Mouse (Mus musculus) CH12.LX (cell line): ENCODE results near the gene Necap2. TPM values are rescaled to one million over a fixed set of nuclear protein-coding genes. Genes with fewer than 3 reads are reported as not detected.

Source experiments
- DNase-seq: peaks from one replicate; pipeline ENCODE4 v3.0.0-alpha.2; 2013; ENCODE audit errors: extremely low read depth
- H3K27ac ChIP-seq: 2 replicates; pipeline ENCODE4 v1.5.1; 2012; ENCODE audit warnings: low read depth, mild to moderate bottlenecking, control low read depth, moderate library complexity; ENCODE audit not compliant: insufficient read depth
- H3K27me3 ChIP-seq: replicated peaks from 2 replicates; pipeline ENCODE3; 2012; ENCODE audit warnings: inconsistent platforms
- H3K36me3 ChIP-seq, 2 experiments: replicated peaks in 1 of 2; 2 replicates each; pipeline versions ENCODE3 to v1.6.1; 2012; ENCODE audit warnings: inconsistent platforms in 1 of 2, low read length in 1 of 2, mild to moderate bottlenecking in 1 of 2, mixed read lengths in 1 of 2, moderate library complexity in 1 of 2; ENCODE audit not compliant: control insufficient read depth in 1 of 2, insufficient read depth in 1 of 2
- H3K4me1 ChIP-seq, 2 experiments: 2 replicates each; pipeline ENCODE4 v1.6.1; 2012; ENCODE audit warnings: inconsistent platforms in 1 of 2, moderate library complexity in 1 of 2; ENCODE audit not compliant: insufficient read depth in 2 of 2, control insufficient read depth in 1 of 2
- H3K4me2 ChIP-seq: 2 replicates; pipeline ENCODE4 v1.6.1; 2012; ENCODE audit warnings: low read depth, mild to moderate bottlenecking, control low read depth; ENCODE audit not compliant: poor library complexity, insufficient read depth, severe bottlenecking
- H3K4me3 ChIP-seq, 3 experiments: fragments of 150-350 bp in 1 of 3; sonication (generic) in 1 of 3; replicated peaks in 1 of 3; 2 replicates each; pipeline versions ENCODE3 to v1.5.1; 2011 to 2012; ENCODE audit warnings: low read depth in 2 of 3, low read length in 2 of 3, mild to moderate bottlenecking in 2 of 3, moderate library complexity in 2 of 3, control low read depth in 1 of 3, improper control_type of control experiment in 1 of 3, inconsistent platforms in 1 of 3, mixed read lengths in 1 of 3; ENCODE audit not compliant: poor library complexity in 1 of 3
- H3K79me2 ChIP-seq: replicated peaks from 2 replicates; pipeline ENCODE4 v1.6.1; 2012; ENCODE audit warnings: mild to moderate bottlenecking, moderate library complexity; ENCODE audit not compliant: control insufficient read depth, poor library complexity, insufficient read depth, severe bottlenecking; ENCODE audit errors: extremely low read depth
- H3K9ac ChIP-seq: 2 replicates; pipeline ENCODE4 v1.6.1; 2012; ENCODE audit warnings: low read depth, mild to moderate bottlenecking, control low read depth, moderate library complexity; ENCODE audit not compliant: insufficient read depth
- H3K9me3 ChIP-seq: replicated peaks from 2 replicates; pipeline ENCODE3; 2012; ENCODE audit warnings: low read length, inconsistent platforms, mixed read lengths
- CTCF ChIP-seq, 2 experiments: IDR thresholded peaks in 1 of 2; conservative IDR thresholded peaks in 1 of 2; 2 replicates each; pipeline ENCODE4 v1.5.1; 2011 to 2012; ENCODE audit warnings: low read depth in 2 of 2, low read length in 2 of 2, improper control_type of control experiment in 1 of 2, inconsistent platforms in 1 of 2, mild to moderate bottlenecking in 1 of 2, moderate library complexity in 1 of 2
- E2F4 ChIP-seq: IDR thresholded peaks from 2 replicates; pipeline ENCODE4 v1.6.1; 2011; ENCODE audit warnings: low read depth, low read length, improper control_type of control experiment; ENCODE audit not compliant: insufficient replicate concordance
- HCFC1 ChIP-seq: IDR thresholded peaks from 2 replicates; pipeline ENCODE4 v1.6.1; 2012; ENCODE audit warnings: low read depth, mild to moderate bottlenecking, inconsistent platforms, low read length, improper control_type of control experiment
- IRF4 ChIP-seq: IDR thresholded peaks from 2 replicates; pipeline ENCODE4 v1.6.1; 2014; ENCODE audit warnings: low read depth, mild to moderate bottlenecking, inconsistent platforms, low read length, improper control_type of control experiment
- JUND ChIP-seq: conservative IDR thresholded peaks from 2 replicates; pipeline ENCODE4 v1.6.1; 2011; ENCODE audit warnings: low read depth, low read length, improper control_type of control experiment
- MAFK ChIP-seq: IDR thresholded peaks from 2 replicates; pipeline ENCODE4 v1.6.1; 2011; ENCODE audit warnings: low read length, improper control_type of control experiment; ENCODE audit not compliant: insufficient replicate concordance
- MAZ ChIP-seq: IDR thresholded peaks from 2 replicates; pipeline ENCODE4 v1.6.1; 2012; ENCODE audit warnings: low read depth, mild to moderate bottlenecking, inconsistent platforms, low read length, improper control_type of control experiment, moderate library complexity
- MXI1 ChIP-seq: IDR thresholded peaks from 2 replicates; pipeline ENCODE4 v1.6.1; 2011; ENCODE audit warnings: mild to moderate bottlenecking, low read depth, low read length, improper control_type of control experiment
- MYC ChIP-seq: IDR thresholded peaks from 2 replicates; pipeline ENCODE4 v1.6.1; 2011; ENCODE audit warnings: low read depth, mild to moderate bottlenecking, improper control_type of control experiment, low read length
- POLR2A ChIP-seq: IDR thresholded peaks from 2 replicates; pipeline ENCODE4 v1.6.1; 2011; ENCODE audit warnings: low read depth, mild to moderate bottlenecking, improper control_type of control experiment, low read length
- SMC3 ChIP-seq: IDR thresholded peaks from 2 replicates; pipeline ENCODE4 v1.6.1; 2011; ENCODE audit warnings: low read depth, low read length, improper control_type of control experiment
- TBP ChIP-seq: conservative IDR thresholded peaks from 2 replicates; pipeline ENCODE4 v1.6.1; 2011; ENCODE audit warnings: low read depth, low read length, improper control_type of control experiment
- TCF12 ChIP-seq: IDR thresholded peaks from 2 replicates; pipeline ENCODE4 v1.6.1; 2014; ENCODE audit warnings: low read depth, mild to moderate bottlenecking, inconsistent platforms, low read length, improper control_type of control experiment
- UBTF ChIP-seq: IDR thresholded peaks from 2 replicates; pipeline ENCODE4 v1.6.1; 2012; ENCODE audit warnings: low read depth, mild to moderate bottlenecking, inconsistent platforms, low read length, improper control_type of control experiment, moderate library complexity
- USF2 ChIP-seq: conservative IDR thresholded peaks from 2 replicates; pipeline ENCODE4 v1.6.1; 2011; ENCODE audit warnings: low read depth, low read length, improper control_type of control experiment
- ZNF384 ChIP-seq: IDR thresholded peaks from 2 replicates; pipeline ENCODE4 v1.6.1; 2012; ENCODE audit warnings: low read depth, low read length, improper control_type of control experiment, inconsistent platforms
- dilution Hi-C: fragments of 300-500 bp; cut with MboI; formaldehyde crosslinking; loops from 2 replicates; pipeline ENCODE4 v1.14.3; 2020; ENCODE audit warnings: low sequenced_read_pairs; ENCODE audit not compliant: extremely low pct_unique_long_range_greater_than_20kb, extremely low pct_ligation_motif_present
- in situ Hi-C: fragments of 300-500 bp; cut with MboI; formaldehyde crosslinking; loops from 3 replicates; pipeline ENCODE4 v1.14.3; 2019; ENCODE audit warnings: low sequenced_read_pairs, low pct_ligation_motif_present, low pct_unique_long_range_greater_than_20kb, mixed read lengths
- polyA plus RNA-seq: library from polyadenylated mRNA; unstranded; fragments of >175 nt; gene quantifications from 2 replicates; pipeline ENCODE4 v1.2.1, GENCODE M21; 2012; ENCODE audit warnings: low read depth; ENCODE audit not compliant: insufficient read length
- total RNA-seq, 2 experiments: library from RNA; depleted of rRNA; stranded (reverse); fragments of 300-350 nt in 1 of 2; fragments of >200 nt in 1 of 2; gene quantifications; 2 replicates each; pipeline ENCODE4 v1.2.3; 2012 to 2014

Gene Necap2
- total and polyA plus RNA-seq, 3 experiments, result 32.6 to 41.7 (median 34.8) TPM

- in situ Hi-C loops, result no loop called here
- Histone ChIP-seq H3K27me3 (no peaks in the 10 kb centered on the region), H3K4me3 (no peak overlapping the region)
Measured at GRCm38 (mm10) chr4:141017657-141018436, 60.3 kb downstream of the Necap2 start.

More at GRCm38 (mm10) chr4:141017657-141018436, 60.3 kb downstream of the Necap2 start:
- TF ChIP-seq MAFK, result no peak
- no peak for TF ChIP-seq UBTF
- TF ChIP-seq HCFC1, result no peak
- no peak for TF ChIP-seq MXI1
- no peak for TF ChIP-seq POLR2A
- no peak for TF ChIP-seq TCF12
- TF ChIP-seq ZNF384, result no peak
- TF ChIP-seq MAZ, result no peak
- TF ChIP-seq TBP, result no peak
- no peak for TF ChIP-seq MYC
- no peak for TF ChIP-seq E2F4
- TF ChIP-seq SMC3, result no peak
- TF ChIP-seq USF2, result no peak
- TF ChIP-seq CTCF (conservative IDR thresholded peaks at IDR 0.05 in 1 of 2, IDR thresholded peaks at IDR 0.05 in 1 of 2; ENCODE audit: low read depth in 2 of 2, low read length in 2 of 2), result no peak
- TF ChIP-seq IRF4, result no peak
- TF ChIP-seq JUND, result no peak
- Histone ChIP-seq H3K9me3 (no peaks in the 10 kb centered on the region), H3K4me1 (peaks cover 2 to 5% of the 10 kb centered on the region in 2 experiments; a peak in 2 of 4 replicates), H3K27ac (no peak overlapping the region), H3K9ac (no peak overlapping the region), H3K36me3 (peaks cover 0 to 62% of the 10 kb centered on the region in 2 experiments), H3K79me2 (no peaks in the 10 kb centered on the region), H3K4me2 (no peak overlapping the region)
- dilution Hi-C loops, result no loop called here
- DNase-seq, result no peak

Other genes starting within 250 kb of the Necap2 start
- gene Padi1, start 232.6 kb downstream of the Necap2 start, total RNA-seq (2012; rRNA removed), result 0.04 TPM in 1 of 2 replicates, not detected in the other
- gene Padi1, start 232.6 kb downstream of the Necap2 start, total RNA-seq (2014; rRNA removed), result not detected in 2 replicates
- gene Padi1, start 232.6 kb downstream of the Necap2 start, polyA plus RNA-seq, result not detected in 2 replicates
- gene Padi2, start 172.0 kb downstream of the Necap2 start, total RNA-seq (2012; rRNA removed), result 0.04 TPM in 1 of 2 replicates, not detected in the other
- gene Padi2, start 172.0 kb downstream of the Necap2 start, total RNA-seq (2014; rRNA removed), result 0.04 TPM in 1 of 2 replicates, not detected in the other
- not detected in 2 replicates for gene Padi2, start 172.0 kb downstream of the Necap2 start, polyA plus RNA-seq
- 184 and 188 TPM in 2 replicates for gene Sdhb, start 117.2 kb downstream of the Necap2 start, total RNA-seq (2012; rRNA removed)
- 178 and 190 TPM in 2 replicates for gene Sdhb, start 117.2 kb downstream of the Necap2 start, total RNA-seq (2014; rRNA removed)
- 156 and 162 TPM in 2 replicates for gene Sdhb, start 117.2 kb downstream of the Necap2 start, polyA plus RNA-seq
- gene Atp13a2, start 91.5 kb downstream of the Necap2 start, total RNA-seq (2012; rRNA removed), result 47.6 and 48.5 TPM in 2 replicates
- 22.2 and 24.8 TPM in 2 replicates for gene Atp13a2, start 91.5 kb downstream of the Necap2 start, total RNA-seq (2014; rRNA removed)
- 44.2 and 54.7 TPM in 2 replicates for gene Atp13a2, start 91.5 kb downstream of the Necap2 start, polyA plus RNA-seq
- not detected in 2 replicates for gene Mfap2, start 67.9 kb downstream of the Necap2 start, total RNA-seq (2012; rRNA removed)
- not detected in 2 replicates for gene Mfap2, start 67.9 kb downstream of the Necap2 start, total RNA-seq (2014; rRNA removed)
- not detected in 2 replicates for gene Mfap2, start 67.9 kb downstream of the Necap2 start, polyA plus RNA-seq
- gene Crocc, start 17.8 kb downstream of the Necap2 start, total RNA-seq (2012; rRNA removed), result 5.9 and 8.3 TPM in 2 replicates
- 3.5 and 4.3 TPM in 2 replicates for gene Crocc, start 17.8 kb downstream of the Necap2 start, total RNA-seq (2014; rRNA removed)
- gene Crocc, start 17.8 kb downstream of the Necap2 start, polyA plus RNA-seq, result 4.8 and 8.6 TPM in 2 replicates
- gene Spata21, start 10.0 kb upstream of the Necap2 start, total RNA-seq (2012; rRNA removed), result not detected in 2 replicates
- gene Spata21, start 10.0 kb upstream of the Necap2 start, total RNA-seq (2014; rRNA removed), result not detected in 2 replicates
- not detected in 2 replicates for gene Spata21, start 10.0 kb upstream of the Necap2 start, polyA plus RNA-seq
- 82.5 and 106 TPM in 2 replicates for gene Szrd1, start 61.4 kb upstream of the Necap2 start, total RNA-seq (2012; rRNA removed)
- gene Szrd1, start 61.4 kb upstream of the Necap2 start, total RNA-seq (2014; rRNA removed), result 77.8 and 80.9 TPM in 2 replicates
- gene Szrd1, start 61.4 kb upstream of the Necap2 start, polyA plus RNA-seq, result 126 and 143 TPM in 2 replicates
- gene Fbxo42, start 69.6 kb upstream of the Necap2 start, total RNA-seq (2012; rRNA removed), result 14.4 and 17.3 TPM in 2 replicates
- gene Fbxo42, start 69.6 kb upstream of the Necap2 start, total RNA-seq (2014; rRNA removed), result 8.6 and 9.8 TPM in 2 replicates
- gene Fbxo42, start 69.6 kb upstream of the Necap2 start, polyA plus RNA-seq, result 16.5 and 20.1 TPM in 2 replicates
- gene Rsg1, start 135.6 kb upstream of the Necap2 start, total RNA-seq (2012; rRNA removed), result 4.5 and 5.3 TPM in 2 replicates
- gene Rsg1, start 135.6 kb upstream of the Necap2 start, total RNA-seq (2014; rRNA removed), result 1.0 and 1.1 TPM in 2 replicates
- 2.8 and 3.2 TPM in 2 replicates for gene Rsg1, start 135.6 kb upstream of the Necap2 start, polyA plus RNA-seq
- gene Arhgef19, start 161.1 kb upstream of the Necap2 start, total RNA-seq (2012; rRNA removed), result 0.08 and 0.21 TPM in 2 replicates
- gene Arhgef19, start 161.1 kb upstream of the Necap2 start, total RNA-seq (2014; rRNA removed), result 0.15 TPM in 1 of 2 replicates, not detected in the other
- 0.19 and 0.40 TPM in 2 replicates for gene Arhgef19, start 161.1 kb upstream of the Necap2 start, polyA plus RNA-seq
- gene Epha2, start 222.9 kb upstream of the Necap2 start, total RNA-seq (2012; rRNA removed), result 0.67 and 0.81 TPM in 2 replicates
- gene Epha2, start 222.9 kb upstream of the Necap2 start, total RNA-seq (2014; rRNA removed), result 0.55 and 0.58 TPM in 2 replicates
- 0.67 and 0.70 TPM in 2 replicates for gene Epha2, start 222.9 kb upstream of the Necap2 start, polyA plus RNA-seq